Mouse (Mus musculus) liver, embryonic 14.5 days (tissue): ENCODE results near the gene Lhx1. TPM values are rescaled to one million over a fixed set of nuclear protein-coding genes. Genes with fewer than 3 reads are reported as not detected.

Experiments
- ATAC-seq: fragments of 200-750 bp; cut with Nextera tagmentation; 2 replicates; pipeline ENCODE4 v1.8.0; 2017; ENCODE audit warnings: moderate number of reproducible peaks, mild to moderate bottlenecking, moderate library complexity; ENCODE audit not compliant: insufficient read depth
- DNase-seq, 3 experiments: peaks; one replicate each; pipeline ENCODE4 v3.0.0-alpha.2; 2012 to 2013; ENCODE audit warnings: low read depth in 3 of 3, low spot score in 3 of 3
- H3K27ac ChIP-seq: fragments of 300-500 bp; sonication (generic); 2 replicates; pipeline ENCODE4 v1.5.1; 2014; ENCODE audit warnings: moderate library complexity, mild to moderate bottlenecking, control low read depth, inconsistent platforms
- H3K27me3 ChIP-seq: fragments of 300-500 bp; sonication (generic); 2 replicates; pipeline ENCODE4 v1.6.1; 2014; ENCODE audit warnings: mild to moderate bottlenecking, low read length, moderate library complexity; ENCODE audit not compliant: control insufficient read depth, insufficient read depth
- H3K36me3 ChIP-seq: fragments of 300-500 bp; sonication (generic); replicated peaks from 2 replicates; pipeline ENCODE4 v1.6.1; 2014; ENCODE audit warnings: low read depth; ENCODE audit not compliant: control insufficient read depth, insufficient read depth
- H3K4me1 ChIP-seq, 2 experiments: fragments of 200-500 bp in 1 of 2; fragments of 300-500 bp in 1 of 2; sonication (generic) in 1 of 2; replicated peaks; 2 replicates each; pipeline ENCODE4 v1.6.1; 2012 to 2014; ENCODE audit warnings: antibody characterized with exemption in 1 of 2, inconsistent platforms in 1 of 2, low read length in 1 of 2; ENCODE audit not compliant: control insufficient read depth in 2 of 2, insufficient read depth in 2 of 2
- H3K4me2 ChIP-seq: fragments of 300-500 bp; sonication (generic); 2 replicates; pipeline ENCODE4 v1.6.1; 2014; ENCODE audit warnings: low read depth, mild to moderate bottlenecking, control low read depth, moderate library complexity
- H3K4me3 ChIP-seq, 2 experiments: fragments of 200-500 bp in 1 of 2; fragments of 300-500 bp in 1 of 2; sonication (generic) in 1 of 2; 2 replicates each; pipeline ENCODE4 v1.5.1; 2012 to 2014; ENCODE audit warnings: low read depth in 2 of 2, low read length in 2 of 2, mild to moderate bottlenecking in 2 of 2, control low read depth in 1 of 2, inconsistent platforms in 1 of 2, moderate library complexity in 1 of 2; ENCODE audit not compliant: insufficient read depth in 1 of 2
- H3K9ac ChIP-seq: fragments of 300-500 bp; sonication (generic); replicated peaks from 2 replicates; pipeline ENCODE4 v1.6.1; 2014; ENCODE audit warnings: mild to moderate bottlenecking, control low read depth, moderate library complexity
- H3K9me3 ChIP-seq: fragments of 300-500 bp; sonication (generic); 2 replicates; pipeline ENCODE4 v1.6.1; 2016; ENCODE audit warnings: low read length, mixed read lengths; ENCODE audit not compliant: control insufficient read depth
- CTCF ChIP-seq: IDR thresholded peaks from 2 replicates; pipeline ENCODE4 v1.5.1; 2016; ENCODE audit warnings: antibody characterized with exemption, low read depth, control low read depth
- EP300 ChIP-seq: IDR thresholded peaks from 2 replicates; pipeline ENCODE4 v1.6.1; 2016; ENCODE audit warnings: antibody characterized with exemption, low read depth
- WGBS: fragments of 180-500 bp; shearing (Covaris S2); extraction: QIAGEN DNeasy Blood & Tissue Kit; methylation state at CpG from one replicate; pipeline ENCODE4 v1.1.7; 2014; ENCODE audit not compliant: insufficient replicate concordance; 5-methylcytosine and 5-hydroxymethylcytosine counted together
- polyA plus RNA-seq, 2 experiments: library from polyadenylated mRNA; depleted of rRNA in 1 of 2; stranded (reverse) in 1 of 2; unstranded in 1 of 2; fragments of >200 nt; fragmentation: Nextera tagmentation in 1 of 2; extraction: Ambion mirVana in 1 of 2; gene quantifications; 2 replicates each; pipeline versions ENCODE4 v1.2.1 to v1.2.3; 2012 to 2014

The Lhx1 gene
- 0.03 TPM in 1 of 2 replicates, not detected in the other for polyA plus RNA-seq (2012; rRNA removed)
- polyA plus RNA-seq (2014; fragmentation: Nextera tagmentation; extraction: Ambion mirVana): not detected in 2 replicates

- Histone ChIP-seq H3K9me3 (no peaks in the 10 kb centered on the region), H3K4me3 (peak within 1 kb of the TSS; percentile 1 to 34; a peak in 2 of 4 replicates), H3K27me3 (peaks cover 99% of the 10 kb centered on the region), H3K36me3 (no peaks in the 10 kb centered on the region), H3K4me2 (peak within 1 kb of the TSS; percentile 47), H3K4me1 (no peaks in the 10 kb centered on the region), H3K27ac (no peak within 1 kb of the TSS), H3K9ac (no peak within 1 kb of the TSS)
- no peak for ATAC-seq
- WGBS: under 1% methylated on average over 64 of the region's 64 CpGs
- DNase-seq: no peak
- TF ChIP-seq CTCF (no peak), EP300 (no peak)
Observed at GRCm38 (mm10) chr11:84525421-84526274, at the start of gene Lhx1. Lhx1 (minus strand) TSS chr11:84525535.

DNA sequence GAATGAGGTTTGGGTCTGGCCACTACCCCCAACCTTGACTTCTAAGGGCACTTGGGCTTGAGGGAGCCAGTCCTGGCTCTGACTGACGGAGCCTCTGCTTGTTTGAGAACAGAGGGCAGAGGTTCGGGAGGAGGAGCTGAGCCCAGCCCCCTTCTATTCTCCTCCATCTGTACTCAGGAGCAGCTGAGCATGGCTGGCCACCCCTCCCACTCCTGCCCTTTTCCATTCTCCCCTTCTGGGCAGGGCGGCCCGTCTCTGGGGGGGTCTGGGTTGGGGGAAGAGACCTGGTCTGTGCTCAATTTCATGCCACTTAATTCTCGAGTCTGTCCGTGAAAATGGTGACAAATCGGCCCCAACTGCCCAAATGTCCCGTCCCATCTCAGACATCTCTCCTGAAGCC, 49.5 kb upstream of the Lhx1 start:
- TF ChIP-seq EP300 (no peak), CTCF (no peak)
- H3K4me1 ChIP-seq: no peaks in the 10 kb centered on the region
- no peaks in the 10 kb centered on the region for H3K9me3 ChIP-seq
- no peak overlapping the region for H3K4me2 ChIP-seq
- H3K4me3 ChIP-seq: no peak overlapping the region
- no peak overlapping the region for H3K27ac ChIP-seq
- WGBS: 51% methylated on average over 8 of the region's 8 CpGs
- ATAC-seq (no peak), DNase-seq (no peak)
- no peaks in the 10 kb centered on the region for H3K27me3 ChIP-seq
- H3K36me3 ChIP-seq: no peaks in the 10 kb centered on the region
- no peak overlapping the region for H3K9ac ChIP-seq

DNA sequence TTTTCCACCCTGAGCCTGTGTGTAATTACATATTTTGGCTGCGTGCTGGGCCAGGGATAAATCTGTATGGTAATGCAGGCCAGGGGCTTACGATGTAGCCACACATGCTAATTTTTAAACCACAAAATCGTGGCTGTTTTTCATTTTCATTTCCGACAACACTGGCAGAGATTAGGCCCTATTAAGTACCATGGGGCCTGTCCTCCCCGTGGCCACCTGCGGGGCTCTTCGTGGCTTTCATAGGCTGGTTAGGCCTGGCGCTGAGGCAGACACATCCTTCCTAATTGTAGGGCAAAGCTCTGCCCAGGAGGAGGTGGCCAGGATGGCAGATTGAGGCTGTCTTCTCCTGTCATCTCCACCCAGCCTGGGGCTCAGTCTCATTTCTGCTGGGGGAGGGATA, 48.3 kb upstream of the Lhx1 start:
- no peak overlapping the region for H3K4me2 ChIP-seq
- ATAC-seq (no peak), DNase-seq (no peak)
- no peak overlapping the region for H3K4me3 ChIP-seq
- no peaks in the 10 kb centered on the region for H3K27me3 ChIP-seq
- H3K27ac ChIP-seq: no peak overlapping the region
- H3K4me1 ChIP-seq: no peaks in the 10 kb centered on the region
- 57% methylated on average over 8 of the region's 8 CpGs for WGBS
- H3K9ac ChIP-seq: no peak overlapping the region
- H3K9me3 ChIP-seq: no peaks in the 10 kb centered on the region
- no peaks in the 10 kb centered on the region for H3K36me3 ChIP-seq
- TF ChIP-seq CTCF: no peak
- TF ChIP-seq EP300: no peak

DNA sequence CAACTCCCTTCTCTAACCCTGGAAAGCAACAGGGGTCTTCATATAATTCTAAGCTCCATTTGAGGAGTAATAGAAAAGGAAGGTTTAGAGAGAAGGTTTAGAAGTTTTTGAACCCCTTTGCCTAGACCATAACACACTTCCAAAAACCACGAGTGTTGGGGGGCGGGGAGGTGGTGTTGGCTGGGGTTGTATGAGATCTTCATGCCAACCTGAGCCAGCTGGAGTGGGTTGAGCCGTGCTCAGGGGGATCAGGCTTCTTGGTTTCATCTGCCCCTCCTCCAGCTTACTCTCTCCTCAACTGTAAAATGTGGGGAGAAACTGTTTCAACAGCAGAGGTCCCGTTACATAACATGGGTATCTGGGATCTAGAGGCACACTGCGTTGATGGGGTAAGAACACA, 45.5 kb upstream of the Lhx1 start:
- Histone ChIP-seq H3K4me2 (no peak overlapping the region), H3K9me3 (no peaks in the 10 kb centered on the region), H3K27me3 (no peaks in the 10 kb centered on the region; the same call in 1 of the 2 replicates), H3K27ac (no peak overlapping the region), H3K4me3 (no peak overlapping the region), H3K4me1 (no peaks in the 10 kb centered on the region), H3K9ac (no peak overlapping the region), H3K36me3 (no peaks in the 10 kb centered on the region)
- TF ChIP-seq CTCF (no peak), EP300 (no peak)
- no peak for DNase-seq
- WGBS: 46% methylated on average over 5 of the region's 5 CpGs
- ATAC-seq: no peak

DNA sequence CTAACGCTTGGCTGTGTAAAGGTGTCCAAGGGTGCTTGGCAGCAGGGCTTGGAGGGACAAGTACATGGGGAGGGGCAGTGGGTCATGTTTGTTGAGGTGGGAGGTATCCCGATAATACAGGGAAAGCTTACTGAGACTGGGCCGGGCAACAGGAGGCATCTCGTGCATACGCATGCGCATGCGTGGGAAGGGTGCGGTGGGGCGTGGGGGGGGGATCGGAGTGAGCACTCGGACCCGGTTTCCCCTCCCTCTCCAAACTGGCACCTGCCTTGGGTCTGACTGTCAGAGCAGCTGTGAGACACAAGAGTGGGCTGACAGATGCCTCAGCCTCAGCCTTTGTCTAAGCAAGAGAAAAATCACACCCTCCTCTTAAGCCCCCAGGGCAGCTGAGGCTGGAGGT, 45.1 kb upstream of the Lhx1 start:
- Histone ChIP-seq H3K4me3 (no peak overlapping the region), H3K27me3 (no peaks in the 10 kb centered on the region; the same call in 1 of the 2 replicates), H3K9ac (no peak overlapping the region), H3K36me3 (no peaks in the 10 kb centered on the region), H3K9me3 (no peaks in the 10 kb centered on the region), H3K4me2 (no peak overlapping the region), H3K4me1 (no peaks in the 10 kb centered on the region), H3K27ac (no peak overlapping the region)
- TF ChIP-seq CTCF (no peak), EP300 (no peak)
- 56% methylated on average over 12 of the region's 12 CpGs for WGBS
- ATAC-seq (no peak), DNase-seq (no peak)
